Mouse (Mus musculus): ENCODE measurements around the gene Doc2a.

The Doc2a gene

DNA sequence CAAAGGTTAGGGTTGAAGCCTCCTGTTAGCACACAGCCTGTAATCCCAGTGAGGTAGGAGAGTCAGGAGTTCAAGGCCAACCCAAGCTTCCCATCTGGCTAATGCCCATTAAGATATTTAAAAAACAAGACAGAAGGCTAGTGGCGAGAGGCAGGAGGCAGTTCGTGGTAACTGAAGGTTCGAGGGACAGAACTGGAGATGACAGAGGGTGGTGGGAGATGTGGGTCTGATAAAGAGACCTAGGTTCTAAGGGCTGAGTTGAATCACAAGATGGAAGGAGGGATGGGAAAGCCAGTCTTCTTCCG, at the start of gene Doc2a:
Gene Doc2a, plus strand, starts transcription at position 301 of the 305 bp plus-strand sequence.
- no peak for DNase-seq

DNA sequence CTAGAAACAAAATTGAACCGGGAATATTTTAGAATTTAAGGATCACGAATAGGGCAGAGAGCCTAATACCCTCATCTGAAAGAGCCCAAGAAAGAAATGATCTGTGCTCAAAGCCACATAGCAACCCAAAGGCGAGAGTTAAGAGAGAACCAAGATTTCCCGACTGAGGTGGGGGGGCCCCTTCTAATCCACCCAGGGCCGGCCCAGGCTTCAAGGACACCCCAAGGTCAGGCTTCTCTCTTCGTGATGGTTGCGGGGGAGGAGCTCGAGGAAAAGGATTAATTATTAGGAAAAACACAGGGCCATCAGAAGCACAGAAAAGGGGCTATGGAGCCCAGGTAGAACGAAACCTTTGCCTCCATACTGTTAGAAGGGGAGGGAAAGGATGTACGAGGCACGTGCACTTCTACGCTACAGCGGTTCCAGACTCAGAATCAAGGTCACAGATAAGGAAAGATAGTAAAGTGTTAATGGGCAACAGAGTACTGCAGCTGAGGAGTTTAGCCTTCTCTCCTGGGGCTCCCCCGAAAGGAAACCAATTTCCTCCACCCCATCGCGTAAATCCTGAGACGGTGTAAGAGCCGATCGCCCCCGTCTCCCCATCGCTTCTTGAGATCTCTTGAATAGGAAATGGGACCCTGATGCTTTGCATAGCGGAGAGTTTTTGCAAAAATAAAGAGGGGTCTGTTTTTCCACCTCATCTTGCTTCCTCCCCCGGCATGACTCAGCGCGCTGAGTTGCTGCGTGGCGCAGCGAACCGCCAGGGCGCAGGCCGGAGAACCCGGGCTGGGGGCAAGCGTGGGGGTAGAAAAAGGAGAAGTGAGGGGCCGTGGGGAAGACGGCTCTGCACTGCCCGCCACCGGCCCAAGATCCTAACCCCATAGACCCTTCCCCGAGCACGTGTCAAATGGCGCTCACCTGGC, 48.8 kb upstream of the Doc2a start:
- DNase-seq: peak; percentile 56

DNA sequence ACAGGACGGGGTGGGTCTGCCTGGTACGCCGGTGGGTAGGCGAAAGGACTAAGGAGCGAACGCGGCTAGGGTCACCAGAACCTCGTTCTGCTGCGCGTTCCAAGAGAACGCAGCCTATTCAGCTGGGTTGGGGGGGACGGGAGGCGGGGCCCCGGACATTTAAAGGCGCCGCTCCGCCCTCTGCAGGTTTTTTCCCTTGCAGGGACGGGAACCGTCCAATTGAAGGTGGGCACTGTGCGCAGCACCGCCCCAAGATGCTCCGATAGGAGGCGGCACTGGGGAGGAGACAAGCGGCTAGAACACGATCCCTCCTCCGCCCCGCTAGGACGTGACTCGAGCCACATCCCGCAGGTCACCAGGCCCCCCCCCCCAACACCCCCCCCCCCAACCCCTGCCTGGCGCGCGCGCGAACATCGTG, 48.2 kb upstream of the Doc2a start:
- peak; percentile 96 for DNase-seq

DNA sequence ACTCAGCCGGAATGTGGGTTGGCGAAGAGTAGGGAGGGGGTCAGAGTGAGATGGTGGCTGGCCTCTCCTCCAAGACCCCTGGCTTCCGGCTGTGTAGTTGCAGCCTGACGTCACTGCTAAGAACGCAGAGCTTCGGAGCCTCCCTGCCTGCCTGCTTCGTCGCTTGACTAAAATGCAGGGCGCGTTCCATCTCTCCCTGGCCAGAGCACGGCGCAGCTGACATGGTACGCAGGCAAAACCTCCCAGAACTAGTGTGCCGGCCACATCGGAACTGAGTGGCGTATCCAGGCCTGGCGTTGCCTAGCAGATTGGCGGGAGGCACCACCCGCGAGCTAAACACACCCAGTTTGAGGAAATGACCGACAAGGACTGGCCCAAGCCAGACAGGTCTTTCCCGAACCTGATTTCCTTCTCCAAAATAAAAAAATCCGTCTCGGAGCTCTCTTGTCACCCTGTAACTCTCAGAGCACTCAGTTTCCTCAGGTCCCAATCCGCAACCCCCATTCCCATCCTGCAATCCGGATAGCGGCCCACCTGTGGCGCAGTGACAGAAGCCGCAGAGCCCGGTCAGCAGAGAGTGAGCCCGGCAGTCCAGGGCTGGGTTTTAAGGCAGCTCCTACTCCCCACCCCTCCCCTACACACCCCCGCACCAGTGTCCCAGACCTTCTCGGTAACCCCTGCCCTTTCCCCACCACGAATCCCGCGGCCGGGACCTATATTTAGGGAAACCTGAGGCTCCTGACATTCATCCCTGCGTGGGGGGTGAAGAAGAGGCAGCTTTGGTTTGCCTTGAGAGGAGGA, 47.5 kb upstream of the Doc2a start:
- DNase-seq: peak; percentile 81

DNA sequence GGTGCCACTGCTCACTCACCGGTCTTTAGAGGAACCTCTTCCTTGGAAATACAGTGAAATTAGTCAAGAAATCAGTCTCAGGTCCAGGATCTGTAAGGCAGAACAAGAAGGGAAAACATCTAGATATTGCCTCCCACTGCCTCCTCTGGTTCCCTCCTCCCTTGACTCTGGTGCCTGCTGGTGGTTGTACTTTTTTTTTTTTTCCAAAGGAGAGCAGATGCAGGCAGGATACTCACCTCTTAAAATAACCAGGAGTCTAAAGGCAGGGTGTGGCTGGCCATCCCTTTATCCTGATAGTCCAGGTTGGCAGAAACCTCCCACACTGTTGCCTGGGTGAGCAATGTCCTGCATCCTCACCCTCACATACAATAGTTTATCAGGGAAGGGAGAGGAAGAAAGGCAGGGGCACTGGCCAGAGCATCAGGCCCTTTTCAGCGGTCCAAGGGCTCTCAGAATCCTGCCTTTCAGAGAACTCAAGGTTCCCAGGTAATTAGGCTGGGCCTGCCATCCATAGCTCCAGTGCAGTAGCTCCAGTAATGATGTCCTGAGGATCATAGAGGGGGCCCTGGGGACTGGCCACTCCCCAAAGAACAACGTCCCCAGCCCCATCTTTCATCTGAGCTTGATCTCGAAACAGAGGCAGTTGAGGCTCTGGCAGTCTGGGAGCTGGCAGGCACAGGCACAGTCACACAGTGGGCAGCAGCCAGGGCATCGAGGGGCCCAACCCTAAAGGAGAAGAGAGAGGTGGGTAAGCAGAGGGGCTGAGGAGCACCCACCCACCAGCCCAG, 46.8 kb upstream of the Doc2a start:
- peak; percentile 46 for DNase-seq

DNA sequence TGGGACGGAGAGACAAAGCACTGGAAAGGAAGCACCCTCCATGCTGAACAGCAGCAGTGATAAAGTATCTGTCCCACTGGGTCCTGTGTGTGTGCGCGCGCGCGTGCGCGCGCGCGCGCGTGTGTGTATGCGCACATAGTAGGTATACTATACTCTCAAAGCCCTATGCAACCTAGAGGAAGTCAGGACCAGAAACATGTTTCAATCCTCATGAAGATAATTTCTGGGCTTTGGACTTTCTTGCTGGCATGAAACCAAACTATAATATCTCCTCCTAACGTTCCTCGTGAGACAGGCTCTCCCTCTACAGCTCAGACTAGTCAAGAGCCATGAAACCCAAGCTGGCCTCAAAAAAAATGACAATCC, 46.2 kb upstream of the Doc2a start:
- DNase-seq: no peak

DNA sequence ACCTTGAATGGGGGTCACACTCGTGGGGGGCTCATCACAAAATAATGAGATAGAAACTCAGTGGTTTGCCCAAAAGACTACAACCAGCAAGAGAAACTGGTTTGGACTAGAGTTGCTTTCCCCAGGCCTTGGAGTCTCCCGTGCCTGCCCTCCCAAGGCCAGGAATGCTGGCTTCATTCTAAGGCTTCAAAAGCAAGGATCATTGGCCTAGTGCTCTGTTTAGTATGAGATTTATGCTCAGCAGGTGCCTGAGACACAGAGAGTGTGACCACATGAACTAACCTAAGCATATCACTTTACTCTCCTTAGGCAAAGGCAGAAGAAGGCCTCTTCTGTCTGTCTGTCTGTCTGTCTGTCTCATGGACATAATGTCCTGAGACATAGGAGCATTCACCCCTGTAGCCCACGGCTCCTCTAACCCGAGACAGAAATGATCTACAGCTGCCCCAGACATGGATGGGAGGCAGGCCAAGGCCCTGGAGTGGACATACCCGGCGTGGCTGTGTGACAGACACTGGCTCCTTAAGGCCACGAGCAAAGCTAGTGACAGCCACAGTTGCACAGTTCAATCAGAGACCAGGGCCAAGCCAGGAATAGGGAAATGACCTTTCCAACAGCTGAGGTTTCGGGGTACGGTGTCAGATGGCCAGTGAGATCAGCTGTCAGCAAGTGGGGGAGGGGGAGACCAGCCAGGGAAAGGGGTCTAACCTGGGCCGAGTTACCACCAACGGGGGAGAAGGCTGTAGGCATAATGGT, 44.9 kb upstream of the Doc2a start:
- no peak for DNase-seq

DNA sequence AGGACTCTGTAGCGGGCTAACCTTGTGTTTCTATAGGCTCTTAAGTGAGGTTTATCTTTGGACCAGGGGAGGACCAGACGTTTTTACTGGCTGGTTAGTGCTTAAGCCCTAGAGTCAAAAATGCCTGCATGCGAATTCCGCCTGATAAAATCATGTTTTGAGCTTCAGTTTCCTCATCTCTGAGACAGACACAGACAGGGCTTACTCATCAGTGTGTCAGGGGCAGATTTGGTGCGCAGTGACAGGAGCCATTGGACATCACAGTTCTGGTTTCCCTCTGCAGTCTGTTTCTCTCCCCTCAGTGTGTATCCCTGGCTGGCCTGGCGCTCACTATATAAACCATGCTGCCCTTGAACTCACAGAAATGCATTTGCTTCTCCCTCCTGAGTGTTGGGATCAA, 44.0 kb upstream of the Doc2a start:
- no peak for DNase-seq

DNA sequence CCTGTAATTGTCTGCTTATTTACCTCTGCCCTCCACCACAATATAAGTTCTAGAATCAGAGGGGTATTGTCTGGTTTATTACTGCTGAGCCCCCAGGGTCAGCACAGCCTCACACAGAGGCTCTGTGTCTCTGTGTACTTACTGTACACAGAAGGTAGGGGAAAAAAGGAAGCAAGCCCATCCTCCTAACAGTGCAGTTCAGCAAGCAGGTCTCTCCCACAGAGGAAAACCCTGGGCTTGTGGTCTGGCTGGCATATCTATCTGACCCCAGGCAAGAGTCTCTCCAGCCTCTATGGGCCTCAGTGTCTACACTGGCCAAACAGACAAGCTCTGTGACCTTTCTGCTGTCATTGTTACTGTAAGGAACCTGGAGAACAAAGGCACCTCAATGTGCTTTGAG, 43.5 kb upstream of the Doc2a start:
- no peak for DNase-seq

DNA sequence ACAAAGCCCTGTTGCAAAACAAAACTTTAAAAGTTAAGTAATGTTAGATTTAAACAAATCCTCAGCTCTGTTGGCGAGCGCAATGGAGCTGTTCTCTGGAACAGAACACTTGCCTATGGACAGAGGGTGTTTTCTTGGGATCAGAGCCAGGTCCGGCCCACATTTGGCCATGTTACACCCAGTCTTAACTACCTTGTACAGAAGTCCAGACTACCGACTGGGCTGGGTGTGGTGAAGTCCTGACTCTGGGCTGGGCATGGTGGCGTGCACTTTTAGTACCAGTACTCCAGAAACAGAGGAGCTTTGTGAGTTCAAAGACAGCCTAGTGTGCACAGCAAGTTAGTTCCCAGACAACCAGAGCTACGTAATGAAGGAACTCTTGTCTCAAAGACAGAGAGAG, 40.3 kb upstream of the Doc2a start:
- no peak for DNase-seq

DNA sequence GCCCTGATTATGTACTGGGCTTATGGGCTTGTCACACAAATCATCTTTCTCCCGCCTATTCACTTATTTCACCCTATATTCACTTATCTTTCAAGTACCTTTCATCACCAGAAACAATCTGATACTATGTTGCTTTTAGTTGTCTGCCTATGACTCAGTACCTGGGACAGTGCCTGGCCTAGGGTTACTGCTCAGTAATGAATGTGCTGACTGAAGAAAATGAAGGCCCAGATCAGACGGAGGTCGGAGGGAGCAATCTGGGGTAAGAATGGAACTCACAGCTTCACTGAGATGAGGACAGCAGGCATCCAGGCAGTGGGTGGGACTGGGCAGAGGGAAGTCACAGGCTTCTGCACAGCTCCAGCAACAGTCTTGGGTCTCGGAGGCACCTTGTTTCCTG, 39.8 kb upstream of the Doc2a start:
- DNase-seq: no peak

DNA sequence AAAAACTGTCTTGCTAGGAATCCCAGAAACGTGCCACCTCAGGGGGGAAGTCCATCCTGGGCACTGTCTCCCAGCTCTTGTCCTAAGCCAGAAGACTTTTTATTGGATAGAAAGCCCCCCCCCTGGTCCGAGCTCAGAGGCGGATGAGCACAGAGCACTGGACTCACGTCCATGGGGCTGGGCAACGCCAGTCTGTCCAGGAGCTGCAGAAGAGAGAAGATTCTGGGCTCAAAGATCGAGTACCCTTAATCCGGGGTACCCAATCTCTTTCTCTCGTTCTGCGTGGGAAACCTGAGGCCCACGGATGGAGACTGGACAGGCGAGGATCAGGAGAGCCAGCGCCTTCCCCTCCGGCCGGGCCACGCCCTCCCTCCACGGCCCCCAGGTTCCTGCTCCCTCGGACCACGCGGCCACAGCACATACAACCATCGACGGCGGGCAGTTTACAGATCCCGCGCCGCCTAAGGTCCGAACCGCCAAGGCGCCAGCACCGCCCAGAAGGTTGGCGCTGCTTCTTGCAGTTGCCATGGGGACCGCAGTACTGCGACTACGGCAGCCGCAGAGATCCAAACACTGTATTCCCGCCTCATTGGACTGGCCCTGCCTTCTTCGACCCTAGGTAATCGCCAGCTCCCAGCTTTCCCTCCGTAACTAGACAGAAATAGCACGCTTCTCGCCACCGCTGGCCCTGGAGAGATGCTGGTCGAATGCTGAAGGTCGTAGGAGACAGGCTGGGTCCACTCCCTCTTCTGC, 38.3 kb upstream of the Doc2a start:
- DNase-seq: peak; percentile 87

DNA sequence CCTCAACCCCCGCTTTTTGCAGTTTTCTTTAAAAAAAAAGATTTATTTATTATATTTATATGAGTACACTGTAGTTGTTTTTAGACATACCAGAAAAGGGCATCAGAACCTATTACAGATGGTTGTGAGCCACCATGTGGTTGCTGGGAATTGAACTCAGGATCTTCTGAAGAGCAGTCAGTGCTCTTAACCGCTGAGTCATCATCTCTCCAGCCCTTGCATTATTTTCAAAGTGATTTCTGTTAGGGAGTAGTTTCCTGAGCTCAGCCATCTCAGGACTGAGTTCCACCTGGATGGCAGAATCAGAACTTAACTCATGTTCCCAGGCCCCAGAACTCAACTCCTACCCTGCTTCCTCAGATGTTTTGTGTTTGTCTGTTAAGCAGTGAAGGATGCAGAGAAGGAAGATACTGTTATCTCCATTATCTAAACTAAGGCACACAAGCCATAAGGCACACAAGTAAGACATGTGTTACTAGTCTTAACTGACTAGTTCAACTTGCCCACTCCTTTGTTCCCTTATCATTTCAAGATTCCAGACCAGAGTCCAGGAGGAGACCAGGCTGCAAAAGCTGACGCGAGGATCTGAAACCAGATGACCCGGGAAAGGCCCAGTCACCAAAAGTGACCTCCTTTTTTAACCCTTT, 37.4 kb upstream of the Doc2a start:
- DNase-seq: no peak

DNA sequence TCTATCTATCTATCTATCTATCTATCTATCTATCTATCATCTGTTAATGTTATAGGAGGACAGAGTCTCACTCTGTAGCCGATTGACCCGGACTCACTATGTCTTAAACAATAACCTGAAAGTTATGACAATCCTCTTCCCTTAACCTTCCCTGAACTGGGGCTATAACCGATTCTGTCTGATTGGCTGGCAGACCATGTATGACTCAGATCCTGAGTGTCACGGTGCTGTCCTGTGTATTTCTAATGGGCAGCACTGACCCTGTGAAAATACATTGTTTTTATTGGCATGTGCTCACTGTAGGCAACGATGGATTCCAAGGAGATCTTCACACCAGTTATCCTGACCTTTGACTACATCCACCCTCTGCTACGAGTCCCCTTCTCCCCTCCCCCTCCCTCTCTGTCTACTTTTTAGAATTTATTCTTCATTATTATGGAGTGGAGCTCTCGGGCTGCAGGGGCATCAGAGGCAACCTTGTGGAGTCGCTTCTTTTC, 31.4 kb upstream of the Doc2a start:
- DNase-seq: no peak

DNA sequence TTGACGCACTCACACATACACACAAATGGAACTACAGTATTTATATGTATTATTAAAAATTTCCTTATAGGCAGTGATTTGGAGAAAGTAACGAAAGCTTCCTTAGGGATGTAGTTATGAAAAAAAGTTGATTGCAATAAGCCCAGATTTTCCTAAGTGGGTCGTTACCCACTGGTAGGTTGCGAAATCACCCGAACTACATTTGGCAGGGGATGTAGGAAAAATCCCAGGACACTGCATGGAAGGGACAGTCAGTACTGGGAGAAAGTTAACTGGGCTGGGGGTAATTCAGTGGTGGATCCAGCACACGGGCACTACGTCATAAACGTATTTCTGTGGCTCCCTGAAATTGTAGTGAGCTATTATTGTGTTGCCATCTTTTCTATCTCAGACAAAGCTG, 30.7 kb upstream of the Doc2a start:
- DNase-seq: no peak

DNA sequence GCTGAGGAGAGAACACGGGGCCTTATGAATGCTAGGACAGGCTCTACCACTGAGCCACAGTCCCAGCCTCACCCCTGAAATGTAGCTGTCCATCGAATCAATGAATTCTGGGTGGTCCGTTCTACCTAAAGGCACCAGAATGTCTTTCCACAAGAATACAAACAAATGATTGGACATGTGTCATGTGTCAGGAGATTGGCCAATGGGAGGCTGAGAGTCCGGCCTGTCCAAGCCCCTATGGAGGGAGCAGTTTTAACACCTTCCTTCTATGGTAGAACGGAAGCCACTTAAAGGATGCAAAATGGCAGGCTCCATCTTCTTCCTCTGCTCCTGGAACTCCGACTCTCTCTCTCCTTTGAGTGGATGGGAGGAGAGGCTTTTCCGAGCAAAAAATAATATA, 29.6 kb upstream of the Doc2a start:
- no peak for DNase-seq

DNA sequence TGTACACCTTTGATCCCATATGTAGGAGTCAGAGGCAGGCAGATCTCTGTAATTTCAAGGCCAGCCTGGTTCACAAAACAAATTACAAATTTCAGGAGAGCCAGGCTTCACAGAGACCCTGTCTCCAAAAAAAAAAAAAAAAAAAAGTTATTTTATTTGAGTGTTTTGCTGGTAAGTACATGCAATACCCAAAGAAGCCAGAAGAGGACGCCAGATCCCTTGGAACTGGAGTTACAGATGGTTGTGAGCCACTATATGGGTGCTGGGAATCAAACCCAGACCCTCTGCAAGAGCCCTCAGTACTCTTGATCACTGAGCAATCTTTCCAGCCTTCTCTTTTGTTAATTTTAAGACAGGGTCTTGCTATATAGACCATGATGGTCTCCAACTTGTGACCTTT, 28.4 kb upstream of the Doc2a start:
- DNase-seq: no peak

DNA sequence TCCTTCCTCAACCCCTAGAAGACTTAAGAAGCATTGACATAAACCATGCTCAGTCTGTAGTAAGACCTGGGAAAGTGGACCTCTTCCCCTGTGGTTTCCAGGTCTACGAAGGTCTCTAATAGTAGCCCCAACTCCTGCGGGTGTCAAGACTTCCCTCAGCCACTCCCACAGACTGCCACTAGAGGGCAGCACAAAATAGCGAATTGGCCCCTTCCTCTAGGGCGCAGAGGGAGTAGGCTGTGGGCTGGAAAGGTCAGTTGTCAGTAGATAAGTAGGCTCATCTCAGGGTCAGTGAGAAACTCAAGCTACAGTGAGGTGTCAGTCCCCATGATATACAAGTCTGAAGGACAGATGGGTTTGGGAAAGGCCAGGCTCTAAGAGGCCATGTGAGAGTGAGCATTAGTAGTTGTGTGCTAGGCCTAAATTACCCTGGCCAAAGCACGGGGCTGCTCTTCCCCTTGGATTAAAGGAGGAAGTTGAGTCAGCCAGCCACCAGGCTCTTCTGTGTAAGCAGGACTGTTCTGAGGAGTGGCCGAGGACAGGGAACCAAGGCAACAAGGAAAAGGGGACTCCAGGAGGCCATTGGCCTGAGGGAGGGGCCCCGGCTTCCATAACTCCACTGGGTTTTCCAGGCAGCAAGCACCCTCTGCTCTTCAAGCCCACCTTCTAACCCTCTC, 25.2 kb upstream of the Doc2a start:
- DNase-seq: peak; percentile 92

DNA sequence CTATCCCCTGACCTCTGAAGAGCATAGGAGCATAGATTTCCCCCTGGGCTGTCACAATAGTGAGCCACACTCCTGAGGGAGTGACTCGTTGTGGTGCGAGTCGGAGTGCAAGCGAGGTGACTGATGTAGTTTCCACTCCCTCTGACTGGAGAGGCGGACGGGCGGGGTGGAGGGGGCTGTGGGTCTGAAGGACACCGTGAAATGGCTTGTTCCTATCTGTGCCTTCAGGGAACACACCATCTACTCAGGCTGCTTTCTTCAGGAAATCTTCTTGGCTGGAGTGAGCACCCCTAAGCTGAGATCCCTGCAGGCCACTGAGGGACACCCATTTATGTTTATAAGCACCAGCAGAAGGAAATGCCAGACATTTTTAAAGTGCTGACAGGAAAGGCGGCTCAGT, 24.5 kb upstream of the Doc2a start:
- peak; percentile 53 for DNase-seq

DNA sequence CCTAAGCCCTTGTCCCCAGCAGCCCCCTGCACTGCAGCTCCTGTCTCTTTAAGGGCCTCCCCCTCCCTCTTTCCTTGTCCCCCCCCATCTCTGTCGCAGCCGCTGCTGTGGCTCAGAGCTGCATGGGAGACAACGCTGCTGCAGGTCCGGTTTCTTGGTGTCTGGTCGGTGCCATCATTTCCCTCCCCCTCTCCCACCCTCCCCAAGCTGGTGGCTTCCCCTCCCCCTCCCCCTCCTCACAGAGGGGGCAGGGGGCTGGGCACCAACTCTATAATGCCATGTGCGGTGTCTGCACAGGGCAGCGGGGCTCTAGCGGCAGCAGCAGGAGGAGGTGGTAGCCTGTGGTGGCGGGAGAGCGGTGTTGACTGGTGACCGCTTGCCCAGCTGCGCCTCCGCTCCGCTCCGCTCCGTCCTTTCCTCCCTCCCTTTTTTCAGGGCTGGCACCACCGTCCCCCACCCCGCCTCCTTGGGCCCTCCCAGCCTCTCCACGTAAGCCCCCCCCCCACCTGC, 24.0 kb upstream of the Doc2a start:
- peak; percentile 54 for DNase-seq

Measured in cerebellum, adult 8-10 months (tissue).